Mouse (Mus musculus) ES-Bruce4 (cell line): Measurements from ENCODE around the gene Brd4.

Experiments
- CTCF ChIP-seq: IDR thresholded peaks from one replicate; pipeline ENCODE4 v1.8.1; 2011; ENCODE audit warnings: low read depth, low read length
- EP300 ChIP-seq: IDR thresholded peaks from 2 replicates; pipeline ENCODE4 v1.6.1; 2011; ENCODE audit warnings: low read depth, low read length; ENCODE audit not compliant: insufficient read depth
- POLR2A ChIP-seq: IDR thresholded peaks from one replicate; pipeline ENCODE4 v1.8.1; 2011; ENCODE audit warnings: low read length; ENCODE audit not compliant: insufficient read depth

- TF ChIP-seq POLR2A (peak; percentile 82), CTCF (no peak), EP300 (no peak)
Observed at GRCm38 (mm10) chr17:32320597-32321389, 36.3 kb upstream of the Brd4 start, which contains the start of gene Akap8.
